In the genomic region with DNA sequence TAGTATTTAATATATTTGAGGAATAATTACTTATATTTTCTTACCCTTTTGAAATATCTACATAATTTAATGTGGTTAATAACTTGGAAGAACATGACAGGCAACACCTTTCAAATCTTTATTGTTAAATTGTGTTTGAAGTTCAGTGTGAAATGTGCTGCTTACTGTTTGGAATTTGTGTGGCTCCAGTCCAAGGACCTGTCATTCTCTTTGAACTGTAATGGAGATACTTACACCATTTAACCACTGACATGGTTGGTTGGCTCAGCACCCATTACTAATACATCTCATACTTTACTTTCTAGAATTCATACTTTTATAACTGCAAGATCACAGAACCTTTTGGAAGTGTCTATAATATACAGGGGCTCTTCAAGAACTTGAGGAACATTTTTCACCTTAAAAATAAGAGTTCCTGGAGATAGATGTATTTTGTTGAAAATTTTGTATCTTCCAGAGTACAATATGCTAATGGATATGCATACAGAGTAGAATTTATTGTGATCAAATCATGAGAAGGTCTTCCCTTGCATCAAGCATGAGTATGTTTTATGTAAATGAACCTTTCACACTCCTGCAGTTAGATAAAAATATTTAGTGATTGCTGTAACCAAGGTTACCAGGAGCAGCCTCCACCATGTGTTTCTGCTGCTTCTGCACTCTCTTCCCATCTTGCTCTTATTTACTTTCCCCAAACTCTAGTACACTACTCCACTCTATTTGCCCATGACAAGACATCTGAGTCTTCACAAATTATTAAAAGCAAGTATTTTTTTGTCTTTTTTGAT, we compare ENCODE assay signal across 28 mouse cellular contexts.
A peak's percentile ranks its signal among the peaks of the same experiment; 100 is the strongest.
DNase-seq lines count a peak whose midpoint lies in the region; ATAC-seq lines count a peak whose summit lies in the region.
"Had no signal": no experiment of that assay in that cellular context is flagged by ENCODE, and none has a peak within 500 bp of the region (broad histone marks: within the 10 kb centered on the region; RNA-seq: fewer than 3 reads in every experiment).

No protein-coding gene starts in this region.

- H3K4me3 ChIP-seq in forebrain, embryonic 13.5 days = no peak overlapping the region
- H3K4me3 ChIP-seq in forebrain, embryonic 12.5 days (replicated peaks) = no peak overlapping the region
- H3K4me3 ChIP-seq: embryonic facial prominence, embryonic 15.5 days; heart, adult 2 months; heart, embryonic 10.5 days; heart, embryonic 13.5 days had no signal

- no peaks in the 10 kb centered on the region for H3K36me3 ChIP-seq in forebrain, embryonic 13.5 days (ENCODE audit: poor library complexity, severe bottlenecking)
- no peaks in the 10 kb centered on the region for H3K36me3 ChIP-seq in forebrain, embryonic 12.5 days (replicated peaks)
- H3K36me3 ChIP-seq: embryonic facial prominence, embryonic 15.5 days; heart, embryonic 10.5 days; heart, embryonic 13.5 days had no signal

- no peaks in the 10 kb centered on the region for H3K27me3 ChIP-seq in forebrain, embryonic 13.5 days
- H3K27me3 ChIP-seq in forebrain, embryonic 12.5 days = no peaks in the 10 kb centered on the region
- H3K27me3 ChIP-seq: embryonic facial prominence, embryonic 15.5 days; heart, embryonic 13.5 days had no signal

- no peak for DNase-seq in frontal cortex, postnatal 25 days (ENCODE audit: low spot score in 2 of 2)
- DNase-seq in brain, adult 2 months (ENCODE audit: low read depth, low spot score) = peak; percentile 30
- no peak for DNase-seq in B cell, adult 2 months
- DNase-seq: adrenal gland, postnatal 10 days; adrenal gland, postnatal 36 days; cerebellum, adult 11-12 months; cerebellum, adult 8-10 months; cerebellum, postnatal 10 days; cerebellum, postnatal 36 days; embryo, embryonic 11 days; gastrocnemius, postnatal 10 days; gastrocnemius, postnatal 36 days; heart, adult 2 months; heart, postnatal 4 days; kidney, adult 2 months had no signal

- no peak overlapping the region for H3K9ac ChIP-seq in forebrain, embryonic 13.5 days
- no peak overlapping the region for H3K9ac ChIP-seq in forebrain, embryonic 12.5 days
- H3K9ac ChIP-seq: embryonic facial prominence, embryonic 15.5 days; heart, embryonic 13.5 days; hindbrain, embryonic 14.5 days had no signal

- ATAC-seq in forebrain, embryonic 13.5 days = peak; percentile 24; the same call in 1 of the 2 replicates
- ATAC-seq in forebrain, embryonic 12.5 days (ENCODE audit: low FRiP score) = no peak
- peak; percentile 91 for ATAC-seq in frontal cortex, adult (ENCODE audit: low TSS enrichment)
- ATAC-seq: activated CD4-positive, CD25-positive, alpha-beta regulatory T cell, adult 4 months; CD4-positive, CD25-positive, alpha-beta regulatory T cell, adult 4 months; forebrain, embryonic 16.5 days; hindbrain, postnatal 0 days; inflammation-experienced regulatory T-cells, adult 6 months; intestine, embryonic 16.5 days had no signal

- H3K4me2 ChIP-seq in forebrain, embryonic 13.5 days = no peak overlapping the region
- H3K4me2 ChIP-seq in forebrain, embryonic 12.5 days = no peak overlapping the region
- H3K4me2 ChIP-seq: embryonic facial prominence, embryonic 15.5 days; heart, embryonic 13.5 days; hindbrain, embryonic 14.5 days had no signal

- H3K27ac ChIP-seq in forebrain, embryonic 13.5 days = no peak overlapping the region
- H3K27ac ChIP-seq in forebrain, embryonic 12.5 days = no peak overlapping the region
- H3K27ac ChIP-seq: embryonic facial prominence, embryonic 15.5 days; heart, adult 2 months; heart, embryonic 10.5 days; heart, embryonic 13.5 days; hindbrain, embryonic 14.5 days; hindbrain, postnatal 0 days had no signal

- no peaks in the 10 kb centered on the region for H3K4me1 ChIP-seq in forebrain, embryonic 13.5 days
- no peaks in the 10 kb centered on the region for H3K4me1 ChIP-seq in forebrain, embryonic 12.5 days
- H3K4me1 ChIP-seq: embryonic facial prominence, embryonic 15.5 days; heart, embryonic 10.5 days; heart, embryonic 13.5 days had no signal

- no peaks in the 10 kb centered on the region for H3K9me3 ChIP-seq in forebrain, embryonic 13.5 days (replicated peaks)
- no peaks in the 10 kb centered on the region for H3K9me3 ChIP-seq in forebrain, embryonic 12.5 days
- H3K9me3 ChIP-seq: embryonic facial prominence, embryonic 15.5 days; heart, embryonic 10.5 days; heart, embryonic 13.5 days had no signal
